Mouse (Mus musculus): ENCODE results near the gene Rad51c. TPM values are rescaled to one million over a fixed set of nuclear protein-coding genes. Genes with fewer than 3 reads are reported as not detected.
"Not testable (repeated sequence)": the region's sequence is repeated elsewhere in the genome, so short reads cannot be mapped to it uniquely, and the experiment has no call there.

Gene Rad51c
- polyA plus RNA-seq, 1 experiment = 2.5 TPM

DNA sequence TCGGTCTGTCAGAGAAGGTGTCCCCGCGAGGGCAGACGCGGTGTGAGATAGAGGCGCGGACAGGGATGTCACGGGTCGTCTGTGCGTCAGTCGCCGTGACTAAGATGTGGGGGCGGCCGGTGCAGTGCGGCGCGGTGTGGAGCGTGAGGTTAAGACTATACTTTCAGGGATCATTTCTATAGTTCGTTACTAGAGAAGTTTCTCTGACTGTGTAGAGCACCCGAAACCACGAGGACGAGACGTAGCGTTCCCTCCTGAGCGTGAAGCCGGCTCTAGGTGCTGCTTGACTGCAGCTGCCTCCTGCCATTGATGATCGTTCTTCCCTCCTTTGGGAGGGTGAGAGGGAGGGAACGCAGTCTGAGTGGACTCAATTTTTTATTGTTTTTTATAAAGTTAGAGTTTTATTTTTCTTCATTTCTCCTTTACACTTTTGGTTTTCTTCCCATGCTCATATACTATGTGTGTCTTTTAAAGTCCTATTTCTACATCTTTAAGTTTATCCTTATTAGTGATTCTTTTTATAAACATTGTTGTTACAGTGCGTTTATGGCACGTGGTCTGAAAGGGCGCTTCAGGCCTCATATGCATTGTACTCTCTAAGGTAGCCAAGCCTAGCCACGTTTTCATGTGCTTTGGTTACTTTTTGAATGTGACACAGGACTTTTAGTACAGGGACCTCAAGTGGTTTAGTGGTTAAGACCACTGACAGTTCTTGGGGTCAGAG, 43.9 kb upstream of the Rad51c start:
- H3K4me1 ChIP-seq (replicated peaks; ENCODE audit: control insufficient read depth, insufficient read depth, low read length); H3K27me3 ChIP-seq (ENCODE audit: control insufficient read depth, insufficient read depth, low read length); H3K36me3 ChIP-seq (ENCODE audit: control insufficient read depth, insufficient read depth, low read length); DNase-seq; H3K27ac ChIP-seq (ENCODE audit: control insufficient read depth, insufficient read depth, low read length): not testable (repeated sequence)
- WGBS = 0% methylated on average over 6 of the region's 32 CpGs
- H3K4me3 ChIP-seq (ENCODE audit: control insufficient read depth, insufficient read depth, low read length) = peak overlapping the region; percentile 50
- TF ChIP-seq POLR2A (IDR thresholded peaks at IDR 0.05; ENCODE audit: control insufficient read depth, extremely low read depth, insufficient read depth, low read length, poor library complexity) = 0 out of 2 replicates have a peak, but pooled peaks have one; percentile 49

DNA sequence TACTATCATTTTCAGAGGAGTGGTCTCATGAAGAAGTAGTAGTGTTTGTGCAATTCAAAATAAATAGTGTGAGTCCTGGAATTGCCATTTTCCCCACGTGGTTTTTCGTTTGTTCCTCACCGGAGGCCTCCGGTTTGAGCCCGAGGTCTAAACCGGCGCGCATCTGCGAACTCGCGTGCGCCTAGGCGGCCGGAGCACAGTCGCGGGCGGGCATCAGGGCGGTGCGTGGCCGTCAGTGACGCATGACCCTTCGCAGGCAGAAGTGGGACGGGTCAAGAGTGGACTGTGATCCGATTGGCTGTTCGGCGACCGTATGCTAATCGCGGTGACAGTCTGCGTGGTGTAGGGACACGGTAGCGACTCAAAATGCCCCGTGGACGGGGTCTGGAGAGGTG, 43.3 kb upstream of the Rad51c start:
- H3K4me3 ChIP-seq (ENCODE audit: control insufficient read depth, insufficient read depth, low read length) = peak overlapping the region; percentile 50
- DNase-seq = peak; percentile 80
- not testable (repeated sequence) for H3K36me3 ChIP-seq (ENCODE audit: control insufficient read depth, insufficient read depth, low read length); H3K4me1 ChIP-seq (replicated peaks; ENCODE audit: control insufficient read depth, insufficient read depth, low read length); H3K27ac ChIP-seq (ENCODE audit: control insufficient read depth, insufficient read depth, low read length); H3K27me3 ChIP-seq (ENCODE audit: control insufficient read depth, insufficient read depth, low read length)
- WGBS = under 1% methylated on average over 33 of the region's 34 CpGs

DNA sequence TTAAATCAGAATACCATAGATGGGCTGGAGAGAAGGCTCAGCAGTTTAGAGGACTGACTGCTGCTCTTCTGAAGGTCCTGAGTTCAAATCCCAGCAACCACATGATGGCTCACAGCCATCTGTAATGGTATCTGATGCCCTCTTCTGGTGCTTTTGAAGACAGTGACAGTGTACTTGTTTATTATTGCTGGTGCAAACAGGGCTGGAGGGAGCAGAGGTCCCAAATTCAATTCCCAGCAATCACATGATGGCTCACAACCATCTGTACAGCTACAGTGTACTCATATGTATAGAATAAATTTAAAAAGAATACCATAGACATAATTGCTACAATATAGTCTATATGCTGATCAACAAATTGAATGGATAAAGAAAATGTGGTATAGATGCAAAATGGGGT, 42.7 kb upstream of the Rad51c start:
- Histone ChIP-seq H3K36me3 (ENCODE audit: control insufficient read depth, insufficient read depth, low read length) (no peaks in the 10 kb centered on the region), H3K27ac (ENCODE audit: control insufficient read depth, insufficient read depth, low read length) (no peak overlapping the region), H3K4me1 (replicated peaks; ENCODE audit: control insufficient read depth, insufficient read depth, low read length) (peaks cover 2% of the 10 kb centered on the region; the same call in 1 of the 2 replicates), H3K4me3 (ENCODE audit: control insufficient read depth, insufficient read depth, low read length) (no peak overlapping the region), H3K27me3 (ENCODE audit: control insufficient read depth, insufficient read depth, low read length) (no peaks in the 10 kb centered on the region)
- DNase-seq = no peak
- TF ChIP-seq POLR2A (IDR thresholded peaks at IDR 0.05; ENCODE audit: control insufficient read depth, extremely low read depth, insufficient read depth, low read length, poor library complexity) (no peak), CTCF (IDR thresholded peaks at IDR 0.05; ENCODE audit: borderline replicate concordance, control insufficient read depth, extremely low read depth, insufficient read depth, low read length, poor library complexity) (no peak)

DNA sequence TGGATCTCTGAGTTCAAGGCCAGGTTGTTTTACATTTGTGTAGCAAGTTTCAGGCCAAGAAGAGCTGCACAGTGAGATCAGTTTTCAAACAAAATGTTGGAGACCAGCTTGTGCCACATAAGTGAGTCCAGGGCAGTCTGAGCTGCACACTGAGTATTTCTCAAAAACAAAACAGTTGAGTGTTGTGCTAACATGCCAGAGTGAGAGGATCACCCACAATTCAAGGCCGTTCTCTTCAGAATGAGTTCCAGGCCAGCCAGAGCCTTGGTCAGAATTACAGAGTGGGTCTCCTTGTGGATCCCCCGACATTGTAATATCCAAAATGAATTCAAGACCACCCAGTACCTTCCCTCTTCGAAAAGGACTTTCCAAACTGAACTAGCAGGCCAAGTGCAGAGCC, 41.4 kb upstream of the Rad51c start:
- peaks cover 2% of the 10 kb centered on the region; the same call in 1 of the 2 replicates for H3K4me1 ChIP-seq (replicated peaks; ENCODE audit: control insufficient read depth, insufficient read depth, low read length)
- H3K27ac ChIP-seq (ENCODE audit: control insufficient read depth, insufficient read depth, low read length) = no peak overlapping the region
- H3K4me3 ChIP-seq (ENCODE audit: control insufficient read depth, insufficient read depth, low read length) = no peak overlapping the region
- no peaks in the 10 kb centered on the region for H3K36me3 ChIP-seq (ENCODE audit: control insufficient read depth, insufficient read depth, low read length)
- DNase-seq = no peak
- H3K27me3 ChIP-seq (ENCODE audit: control insufficient read depth, insufficient read depth, low read length) = no peaks in the 10 kb centered on the region
- TF ChIP-seq CTCF (IDR thresholded peaks at IDR 0.05; ENCODE audit: borderline replicate concordance, control insufficient read depth, extremely low read depth, insufficient read depth, low read length, poor library complexity) (no peak), POLR2A (IDR thresholded peaks at IDR 0.05; ENCODE audit: control insufficient read depth, extremely low read depth, insufficient read depth, low read length, poor library complexity) (no peak)
- 93% methylated on average over 3 of the region's 3 CpGs for WGBS

DNA sequence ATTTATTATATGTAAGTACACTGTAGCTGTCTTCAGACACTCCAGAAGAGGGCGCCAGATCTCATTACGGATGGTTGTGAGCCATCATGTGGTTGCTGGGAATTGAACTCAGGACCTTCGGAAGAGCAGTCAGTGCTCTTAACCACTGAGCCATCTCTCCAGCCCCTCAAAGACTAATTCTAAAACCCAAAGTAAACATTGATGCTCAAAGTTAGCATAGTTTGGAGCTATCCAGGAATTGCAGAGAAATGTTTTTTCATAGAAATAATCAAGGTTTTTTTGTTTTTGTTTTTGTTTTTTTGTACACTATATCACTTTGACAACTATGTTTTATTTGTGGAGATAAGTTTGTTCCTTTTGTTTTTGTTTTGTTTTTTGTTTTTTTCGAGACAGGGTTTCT, 40.8 kb upstream of the Rad51c start:
- 67% methylated on average over 4 of the region's 4 CpGs for WGBS
- not testable (repeated sequence) for H3K4me1 ChIP-seq (replicated peaks; ENCODE audit: control insufficient read depth, insufficient read depth, low read length); H3K27me3 ChIP-seq (ENCODE audit: control insufficient read depth, insufficient read depth, low read length); DNase-seq; H3K4me3 ChIP-seq (ENCODE audit: control insufficient read depth, insufficient read depth, low read length); H3K27ac ChIP-seq (ENCODE audit: control insufficient read depth, insufficient read depth, low read length); H3K36me3 ChIP-seq (ENCODE audit: control insufficient read depth, insufficient read depth, low read length)

DNA sequence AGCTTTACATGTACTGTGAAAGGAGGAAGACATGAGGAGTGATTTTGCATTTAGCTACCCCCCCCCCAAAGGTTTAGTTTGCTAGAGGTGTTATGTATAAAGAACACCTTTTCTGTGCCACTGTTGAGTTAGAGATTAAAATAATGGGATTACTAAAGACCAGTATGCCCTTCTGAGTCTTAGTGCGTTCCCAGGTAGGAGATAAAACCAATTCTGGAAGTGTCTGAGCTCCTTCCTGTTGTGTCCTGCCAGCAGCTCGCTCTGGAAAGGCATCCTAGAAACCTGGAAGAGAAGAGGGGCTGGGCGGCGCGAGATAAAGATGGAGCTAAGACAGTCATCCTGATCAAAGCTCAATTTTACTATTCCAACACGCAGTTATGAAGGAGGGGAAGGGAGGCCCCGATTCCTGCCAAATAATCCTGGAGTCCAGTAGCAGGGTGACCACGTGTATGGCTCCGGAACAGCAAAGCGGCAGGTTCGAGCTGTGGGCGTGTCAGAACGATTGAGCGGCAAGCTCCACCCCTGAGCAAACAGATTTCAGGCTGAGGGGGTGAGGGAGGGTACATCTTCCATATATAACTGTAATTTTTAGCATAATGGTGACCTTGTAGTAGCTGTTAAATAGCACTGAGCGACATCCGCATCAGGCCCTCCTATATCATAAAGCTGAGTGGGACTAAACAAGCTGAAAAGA, 40.1 kb upstream of the Rad51c start:
- Histone ChIP-seq H3K27me3 (ENCODE audit: control insufficient read depth, insufficient read depth, low read length) (no peaks in the 10 kb centered on the region), H3K36me3 (ENCODE audit: control insufficient read depth, insufficient read depth, low read length) (no peaks in the 10 kb centered on the region), H3K27ac (ENCODE audit: control insufficient read depth, insufficient read depth, low read length) (no peak overlapping the region), H3K4me1 (replicated peaks; ENCODE audit: control insufficient read depth, insufficient read depth, low read length) (peaks cover 2% of the 10 kb centered on the region; the same call in 1 of the 2 replicates), H3K4me3 (ENCODE audit: control insufficient read depth, insufficient read depth, low read length) (no peak overlapping the region)
- no peak for DNase-seq
- no peak for TF ChIP-seq POLR2A (IDR thresholded peaks at IDR 0.05; ENCODE audit: control insufficient read depth, extremely low read depth, insufficient read depth, low read length, poor library complexity)
- TF ChIP-seq CTCF (IDR thresholded peaks at IDR 0.05; ENCODE audit: borderline replicate concordance, control insufficient read depth, extremely low read depth, insufficient read depth, low read length, poor library complexity) = no peak
- WGBS = 40% methylated on average over 16 of the region's 16 CpGs

DNA sequence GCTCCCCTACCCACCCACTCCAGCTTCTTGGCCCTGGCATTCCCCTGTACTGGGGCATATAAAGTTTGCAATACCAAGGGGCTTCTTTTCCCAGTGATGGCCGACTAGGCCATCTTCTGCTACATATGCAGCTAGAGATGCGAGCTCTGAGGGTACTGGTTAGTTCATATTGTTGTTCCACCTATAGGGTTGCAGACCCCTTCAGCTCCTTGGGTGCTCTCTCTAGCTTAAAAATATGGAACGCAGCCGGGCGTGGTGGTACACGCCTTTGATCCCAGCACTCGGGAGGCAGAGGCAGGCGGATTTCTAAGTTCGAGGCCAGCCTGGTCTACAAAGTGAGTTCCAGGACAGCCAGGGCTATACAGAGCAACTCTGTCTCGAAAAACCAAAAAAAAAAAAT, 39.3 kb upstream of the Rad51c start:
- H3K27ac ChIP-seq (ENCODE audit: control insufficient read depth, insufficient read depth, low read length); DNase-seq; H3K36me3 ChIP-seq (ENCODE audit: control insufficient read depth, insufficient read depth, low read length); H3K4me1 ChIP-seq (replicated peaks; ENCODE audit: control insufficient read depth, insufficient read depth, low read length); H3K27me3 ChIP-seq (ENCODE audit: control insufficient read depth, insufficient read depth, low read length); H3K4me3 ChIP-seq (ENCODE audit: control insufficient read depth, insufficient read depth, low read length): not testable (repeated sequence)
- WGBS = 77% methylated on average over 10 of the region's 10 CpGs
